Mouse (Mus musculus) kidney, embryonic 14.5 days (tissue): ENCODE data around the gene Poc1a. TPM values are rescaled to one million over a fixed set of nuclear protein-coding genes. Genes with fewer than 3 reads are reported as not detected.

Source experiments
- ATAC-seq: fragments of 200-750 bp; cut with Nextera tagmentation; 2 replicates; pipeline ENCODE4 v1.8.0; 2017; ENCODE audit warnings: moderate number of reproducible peaks, mild to moderate bottlenecking, moderate TSS enrichment, moderate library complexity; ENCODE audit not compliant: low FRiP score, low TSS enrichment
- H3K27ac ChIP-seq: fragments of 300-500 bp; sonication (generic); 2 replicates; pipeline ENCODE4 v1.5.1; 2014; ENCODE audit warnings: low read depth, mild to moderate bottlenecking, low read length, moderate library complexity, mixed read lengths
- H3K27me3 ChIP-seq: fragments of 300-500 bp; sonication (generic); 2 replicates; pipeline ENCODE4 v1.6.1; 2014; ENCODE audit warnings: mild to moderate bottlenecking, low read length; ENCODE audit not compliant: control insufficient read depth, insufficient read depth
- H3K36me3 ChIP-seq: fragments of 300-500 bp; sonication (generic); 2 replicates; pipeline ENCODE4 v1.6.1; 2014; ENCODE audit warnings: low read length, mixed read lengths; ENCODE audit not compliant: control insufficient read depth, insufficient read depth
- H3K4me1 ChIP-seq: fragments of 300-500 bp; sonication (generic); 2 replicates; pipeline ENCODE4 v1.6.1; 2014; ENCODE audit warnings: low read length, mixed read lengths; ENCODE audit not compliant: control insufficient read depth, insufficient read depth
- H3K4me2 ChIP-seq: fragments of 300-500 bp; sonication (generic); replicated peaks from 2 replicates; pipeline ENCODE4 v1.6.1; 2014; ENCODE audit warnings: low read depth, mild to moderate bottlenecking, low read length
- H3K4me3 ChIP-seq: fragments of 300-500 bp; sonication (generic); 2 replicates; pipeline ENCODE4 v1.5.1; 2014; ENCODE audit warnings: mild to moderate bottlenecking, low read length
- H3K9ac ChIP-seq: fragments of 300-500 bp; sonication (generic); 2 replicates; pipeline ENCODE4 v1.6.1; 2014; ENCODE audit warnings: low read depth, mild to moderate bottlenecking, low read length, moderate library complexity
- H3K9me3 ChIP-seq: fragments of 300-500 bp; sonication (generic); 2 replicates; pipeline ENCODE4 v1.6.1; 2016; ENCODE audit warnings: low read length; ENCODE audit not compliant: control insufficient read depth
- WGBS: fragments of 180-500 bp; shearing (Covaris S2); extraction: QIAGEN DNeasy Blood & Tissue Kit; methylation state at CpG from one replicate; pipeline ENCODE4 v1.1.7; 2014; 5-methylcytosine and 5-hydroxymethylcytosine counted together
- polyA plus RNA-seq: library from polyadenylated mRNA; unstranded; fragments of >200 nt; fragmentation: Nextera tagmentation; extraction: Ambion mirVana; gene quantifications from 2 replicates; pipeline ENCODE4 v1.2.1, GENCODE M21; 2014

Poc1a gene
- polyA plus RNA-seq = 25.6 and 29.1 TPM in 2 replicates

DNA sequence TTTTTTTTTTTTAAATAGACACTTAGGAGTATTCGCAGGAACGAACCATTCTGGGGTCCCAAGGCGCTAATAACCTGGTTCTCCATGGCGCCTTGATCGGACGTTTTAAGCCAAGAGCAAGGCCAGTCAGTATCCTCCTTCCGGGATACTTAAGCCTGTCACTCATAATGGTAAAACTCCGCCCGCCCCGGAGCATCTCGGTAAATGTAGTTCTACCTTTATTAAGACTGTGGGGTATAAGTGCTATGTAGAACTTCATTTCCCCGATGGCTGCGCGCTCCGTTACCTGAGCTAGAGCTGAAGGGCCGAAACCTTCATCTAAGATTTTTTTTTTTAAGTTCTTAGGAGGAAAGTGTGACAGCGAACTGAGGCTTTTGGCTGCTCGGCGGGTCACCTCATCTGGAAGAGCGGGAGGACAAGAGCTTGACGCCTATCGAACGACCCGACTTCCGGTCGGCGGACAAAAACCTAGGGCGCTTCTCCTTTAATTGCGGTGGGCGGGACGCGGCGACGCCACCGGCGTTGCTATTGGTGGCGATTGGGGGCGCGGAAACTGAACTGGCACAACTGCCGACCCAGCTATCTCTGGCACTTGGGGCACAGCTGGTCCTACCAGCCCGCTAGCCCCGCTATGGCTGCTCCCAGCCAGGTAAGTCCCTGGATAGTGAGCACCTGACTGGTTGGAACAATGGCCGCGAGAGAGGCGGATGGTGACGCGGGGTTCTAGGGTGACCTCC lies at the start of gene Poc1a:
Gene Poc1a, plus strand, starts transcription at position 254 of the 737 bp plus-strand sequence.
- Histone ChIP-seq H3K36me3 (peaks cover 18% of the 10 kb centered on the region), H3K27me3 (no peaks in the 10 kb centered on the region), H3K27ac (peak within 1 kb of the TSS; percentile 26), H3K4me2 (peak within 1 kb of the TSS; percentile 92), H3K4me1 (peaks cover 13% of the 10 kb centered on the region; the same call in 1 of the 2 replicates), H3K4me3 (peak within 1 kb of the TSS; percentile 82), H3K9ac (peak within 1 kb of the TSS; percentile 72), H3K9me3 (no peaks in the 10 kb centered on the region)
- ATAC-seq = peak; percentile 96
- WGBS = under 1% methylated on average over 47 of the region's 47 CpGs

DNA sequence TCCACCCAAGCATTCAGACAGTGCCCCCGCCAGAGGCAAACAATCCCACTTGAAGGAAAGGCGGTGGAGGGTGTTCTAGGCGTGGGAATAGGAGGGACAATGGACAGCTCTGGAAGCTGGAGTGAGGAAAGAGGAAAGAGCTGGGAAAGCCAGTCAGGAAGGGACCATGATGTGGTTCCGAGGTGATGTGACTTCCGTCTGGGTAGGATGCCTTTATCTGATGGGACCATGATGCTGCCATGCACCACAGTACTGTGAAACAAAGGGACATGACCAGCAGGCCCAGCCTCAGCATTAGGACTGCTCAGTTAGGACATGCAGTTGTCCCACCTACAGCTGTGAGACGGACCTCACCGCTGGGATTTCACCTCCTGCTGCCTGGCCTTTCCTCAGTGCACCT lies 49.6 kb upstream of the Poc1a start:
- H3K9ac ChIP-seq = no peak overlapping the region
- WGBS = 75% methylated on average over 7 of the region's 7 CpGs
- peaks cover 5% of the 10 kb centered on the region; the same call in 1 of the 2 replicates for H3K4me1 ChIP-seq
- H3K27ac ChIP-seq = no peak overlapping the region
- H3K36me3 ChIP-seq = peaks cover 30% of the 10 kb centered on the region
- ATAC-seq = no peak
- H3K9me3 ChIP-seq = no peaks in the 10 kb centered on the region
- H3K27me3 ChIP-seq = no peaks in the 10 kb centered on the region; the same call in 1 of the 2 replicates
- H3K4me3 ChIP-seq = no peak overlapping the region
- no peak overlapping the region for H3K4me2 ChIP-seq

DNA sequence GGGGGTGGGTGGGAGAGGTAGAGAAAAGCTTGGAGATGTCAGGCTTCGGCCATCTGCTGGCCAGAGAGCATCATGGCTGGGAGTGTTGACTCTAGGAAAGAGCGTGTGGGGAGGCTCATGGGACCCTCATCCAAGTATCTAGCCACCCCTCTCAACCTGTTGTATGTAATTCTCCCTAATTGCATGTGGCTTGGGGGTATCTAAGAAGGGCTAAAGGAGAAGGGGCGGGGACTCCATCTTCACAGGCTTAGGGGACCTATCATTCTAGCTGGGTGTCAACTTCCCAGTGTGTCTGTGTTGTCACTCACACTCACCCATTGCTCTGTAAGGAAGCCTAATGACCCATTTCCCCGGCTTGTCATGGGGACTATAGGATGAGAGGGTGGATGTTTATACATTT lies 49.0 kb upstream of the Poc1a start:
- Histone ChIP-seq H3K4me3 (no peak overlapping the region), H3K9me3 (no peaks in the 10 kb centered on the region), H3K27me3 (no peaks in the 10 kb centered on the region; the same call in 1 of the 2 replicates), H3K36me3 (peaks cover 36% of the 10 kb centered on the region), H3K9ac (no peak overlapping the region), H3K4me2 (no peak overlapping the region), H3K27ac (no peak overlapping the region), H3K4me1 (no peaks in the 10 kb centered on the region)
- no peak for ATAC-seq
- 85% methylated on average over 4 of the region's 4 CpGs for WGBS

DNA sequence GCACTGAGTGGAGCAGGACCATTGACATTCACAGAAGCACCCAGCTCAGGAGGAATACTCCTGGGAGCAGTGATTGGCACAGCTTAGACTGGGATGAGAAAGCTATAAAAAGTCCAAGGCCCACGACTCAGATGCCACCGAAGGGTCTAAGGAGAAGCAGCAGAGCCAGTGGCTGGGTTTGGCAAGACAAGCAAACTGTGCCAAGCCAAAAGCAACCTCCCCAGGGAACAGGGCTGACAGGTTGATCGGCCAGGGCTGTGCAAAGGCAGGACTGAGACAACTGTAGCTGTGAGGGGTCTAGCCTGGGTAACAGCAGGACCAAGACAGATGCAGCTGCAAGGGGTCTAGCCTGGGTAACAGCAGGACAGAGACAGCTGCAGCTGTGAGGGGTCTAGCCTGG lies 47.9 kb upstream of the Poc1a start:
- H3K4me2 ChIP-seq = no peak overlapping the region
- no peak for ATAC-seq
- no peak overlapping the region for H3K9ac ChIP-seq
- H3K36me3 ChIP-seq = peaks cover 46% of the 10 kb centered on the region
- no peak overlapping the region for H3K27ac ChIP-seq
- H3K4me3 ChIP-seq = no peak overlapping the region
- H3K4me1 ChIP-seq = no peaks in the 10 kb centered on the region
- H3K27me3 ChIP-seq = no peaks in the 10 kb centered on the region
- no peaks in the 10 kb centered on the region for H3K9me3 ChIP-seq
- WGBS = 97% methylated on average over 3 of the region's 3 CpGs

DNA sequence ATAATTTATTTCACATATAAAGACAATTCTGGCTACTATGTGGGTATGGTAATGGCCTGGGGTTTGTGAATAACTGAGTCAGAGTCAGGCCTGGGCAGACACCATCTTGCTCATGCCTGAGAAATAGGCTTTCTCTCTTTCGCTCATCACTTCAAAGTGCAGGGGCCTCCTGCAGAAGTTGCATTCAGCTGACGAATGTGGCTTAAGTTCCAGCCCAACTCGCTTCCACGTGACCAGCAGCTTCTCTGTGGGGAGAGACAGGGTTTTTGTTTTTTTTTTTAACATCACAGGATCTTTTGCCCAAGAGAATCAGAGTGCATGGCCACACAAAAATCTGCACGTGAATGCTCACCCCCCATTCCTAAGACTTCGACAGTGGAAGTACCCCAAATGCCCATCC lies 46.9 kb upstream of the Poc1a start:
- Histone ChIP-seq H3K36me3 (peaks cover 56% of the 10 kb centered on the region), H3K4me3 (no peak overlapping the region), H3K9ac (no peak overlapping the region), H3K9me3 (no peaks in the 10 kb centered on the region), H3K4me2 (no peak overlapping the region), H3K4me1 (no peaks in the 10 kb centered on the region), H3K27ac (no peak overlapping the region), H3K27me3 (no peaks in the 10 kb centered on the region)
- 63% methylated on average over 6 of the region's 6 CpGs for WGBS
- no peak for ATAC-seq

DNA sequence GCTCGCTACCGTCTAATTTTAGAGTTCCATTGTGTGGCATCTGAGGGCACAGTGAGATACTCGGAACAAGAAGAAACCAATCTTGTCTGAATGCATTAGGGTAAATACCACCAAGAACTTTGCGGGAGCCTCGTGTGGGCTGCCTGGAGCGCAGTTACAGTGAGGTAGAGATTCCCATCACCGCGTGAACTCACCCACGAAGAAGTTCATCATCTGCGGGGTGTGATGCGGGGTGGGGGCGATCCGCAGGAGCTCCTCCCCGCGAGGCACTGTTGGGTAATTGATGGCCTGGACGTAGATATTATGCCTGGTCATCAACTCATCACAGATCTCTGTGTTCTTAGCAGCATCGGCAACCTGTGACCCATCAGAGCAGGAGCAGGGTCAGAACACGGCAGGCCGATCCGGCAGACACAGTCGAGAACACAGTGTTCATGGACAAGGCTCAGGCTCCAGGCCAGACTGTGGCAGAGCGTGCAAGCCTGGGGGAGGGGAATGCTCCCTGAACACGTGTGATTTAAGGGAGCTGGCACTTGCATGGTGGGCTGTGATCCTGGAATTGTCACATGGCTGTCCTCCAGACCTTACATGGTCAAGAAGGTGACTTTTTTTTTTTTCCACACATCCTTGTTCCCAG lies 45.5 kb upstream of the Poc1a start:
- ATAC-seq = no peak
- H3K9ac ChIP-seq = no peak overlapping the region
- no peaks in the 10 kb centered on the region for H3K9me3 ChIP-seq
- H3K4me3 ChIP-seq = no peak overlapping the region
- H3K4me2 ChIP-seq = no peak overlapping the region
- 71% methylated on average over 23 of the region's 23 CpGs for WGBS
- no peaks in the 10 kb centered on the region for H3K4me1 ChIP-seq
- no peak overlapping the region for H3K27ac ChIP-seq
- H3K27me3 ChIP-seq = no peaks in the 10 kb centered on the region
- peaks cover 70% of the 10 kb centered on the region for H3K36me3 ChIP-seq

DNA sequence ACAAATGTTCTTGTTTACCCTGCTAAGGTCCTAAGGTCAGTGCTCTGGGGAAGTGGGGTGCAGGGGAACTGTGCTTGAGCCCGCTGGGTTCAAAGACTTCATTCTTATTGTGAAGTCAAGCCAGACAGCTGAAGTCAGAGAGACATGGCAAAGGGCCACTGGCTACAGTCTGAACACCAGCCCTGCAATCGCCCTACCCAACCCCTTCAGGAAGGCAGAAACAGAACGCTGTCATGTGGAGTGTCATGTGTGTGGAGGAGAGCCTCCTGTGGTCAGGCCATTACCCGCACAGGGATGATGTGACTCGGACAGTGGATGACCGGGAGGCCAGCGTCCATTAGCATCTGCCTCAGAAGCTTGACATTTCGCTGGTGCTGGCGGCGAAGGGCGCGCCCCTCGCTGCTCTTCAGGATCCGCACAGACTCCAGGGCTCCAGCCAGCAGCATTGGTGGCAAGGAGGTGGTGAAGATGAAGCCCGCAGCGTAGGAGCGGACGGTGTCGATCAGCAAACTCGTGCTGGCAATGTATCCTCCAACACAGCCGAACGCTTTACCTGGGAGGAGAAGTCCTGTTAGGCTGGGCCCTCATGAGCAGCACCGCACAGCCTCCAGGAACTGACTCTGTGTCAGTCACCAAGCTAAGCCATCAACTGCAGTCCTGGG lies 44.6 kb upstream of the Poc1a start:
- H3K27me3 ChIP-seq = no peaks in the 10 kb centered on the region
- H3K27ac ChIP-seq = no peak overlapping the region
- no peaks in the 10 kb centered on the region for H3K9me3 ChIP-seq
- H3K4me1 ChIP-seq = no peaks in the 10 kb centered on the region
- H3K9ac ChIP-seq = no peak overlapping the region
- WGBS = 90% methylated on average over 23 of the region's 23 CpGs
- H3K4me2 ChIP-seq = no peak overlapping the region
- H3K36me3 ChIP-seq = peaks cover 79% of the 10 kb centered on the region
- no peak overlapping the region for H3K4me3 ChIP-seq
- ATAC-seq = no peak

DNA sequence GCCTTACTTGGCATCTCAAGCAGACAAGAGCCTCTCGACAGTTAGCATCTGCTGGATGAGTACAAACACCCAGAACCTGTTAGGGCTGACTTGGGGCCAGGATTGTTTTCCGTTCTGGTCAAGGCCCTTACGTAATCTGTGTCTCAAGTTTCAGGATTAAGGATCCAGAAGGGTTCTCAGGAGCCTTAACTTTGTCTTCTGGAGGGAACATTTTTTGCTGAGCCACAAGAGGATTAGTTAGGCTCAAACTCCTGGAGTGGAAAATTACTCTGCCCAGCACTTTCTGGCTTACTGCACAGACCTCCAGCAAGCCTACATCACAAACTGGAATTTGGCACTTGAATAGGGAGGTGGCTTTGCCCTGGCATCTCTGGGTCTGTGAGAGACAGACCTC lies 44.0 kb upstream of the Poc1a start:
- Histone ChIP-seq H3K4me2 (no peak overlapping the region), H3K27ac (no peak overlapping the region), H3K4me3 (no peak overlapping the region), H3K9me3 (no peaks in the 10 kb centered on the region), H3K4me1 (no peaks in the 10 kb centered on the region), H3K36me3 (peaks cover 84% of the 10 kb centered on the region), H3K9ac (no peak overlapping the region), H3K27me3 (no peaks in the 10 kb centered on the region)
- WGBS = 60% methylated on average over 3 of the region's 3 CpGs
- ATAC-seq = no peak

DNA sequence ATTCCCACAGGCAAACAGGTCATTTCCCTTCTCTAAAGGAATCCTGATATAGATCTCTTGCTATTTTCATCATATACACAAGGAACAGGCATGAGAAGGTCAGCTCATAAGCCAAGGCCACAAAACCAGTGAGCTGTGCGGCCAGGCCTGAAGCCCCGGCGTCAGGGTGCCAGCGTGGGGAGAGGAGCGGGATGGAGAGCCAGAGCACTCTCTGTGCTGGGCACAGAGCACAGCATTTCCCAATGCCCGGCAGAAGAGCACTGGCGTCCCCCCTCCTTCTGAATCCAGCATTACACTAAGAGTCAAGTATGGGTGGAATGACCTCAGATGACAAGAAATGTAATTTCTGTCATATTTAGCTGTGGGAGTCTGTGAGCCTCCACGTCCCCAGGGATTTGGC lies 43.5 kb upstream of the Poc1a start:
- 86% methylated on average over 8 of the region's 8 CpGs for whole genome bisulfite sequencing
- H3K4me1 ChIP-seq = no peaks in the 10 kb centered on the region
- H3K4me3 ChIP-seq = no peak overlapping the region
- no peak overlapping the region for H3K9ac ChIP-seq
- H3K27ac ChIP-seq = no peak overlapping the region
- H3K36me3 ChIP-seq = peaks cover 88% of the 10 kb centered on the region
- no peaks in the 10 kb centered on the region for H3K27me3 ChIP-seq
- ATAC-seq = no peak
- H3K9me3 ChIP-seq = no peaks in the 10 kb centered on the region
- no peak overlapping the region for H3K4me2 ChIP-seq
